Mouse (Mus musculus): ENCODE data around the gene Paxbp1.

GRCm38 (mm10) chr16:91004915-91005538, 39.3 kb downstream of the Paxbp1 start:
- TF ChIP-seq EP300 (IDR thresholded peaks at IDR 0.05; ENCODE audit: low read depth), result no peak
- no peak for TF ChIP-seq CTCF (IDR thresholded peaks at IDR 0.05; ENCODE audit: low read depth)

Data from liver, postnatal 0 days (tissue).